Mouse (Mus musculus): ENCODE measurements around the gene H2-D1. TPM values are rescaled to one million over a fixed set of nuclear protein-coding genes. Genes with fewer than 3 reads are reported as not detected.

Gene H2-D1
- polyA plus RNA-seq, 1 experiment, result 174 TPM

Other genes starting within 250 kb of the H2-D1 start
- 25.5 and 30.1 TPM in 2 replicates for gene Vwa7, start 246.2 kb upstream of the H2-D1 start, polyA plus RNA-seq (2012; rRNA removed)
- gene Sapcd1, start 234.7 kb upstream of the H2-D1 start, polyA plus RNA-seq (2012; rRNA removed), result 2.0 and 2.3 TPM in 2 replicates
- gene Msh5, start 216.0 kb upstream of the H2-D1 start, polyA plus RNA-seq (2012; rRNA removed), result 4.3 and 5.5 TPM in 2 replicates
- gene Clic1, start 212.8 kb upstream of the H2-D1 start, polyA plus RNA-seq (2012; rRNA removed), result 41.2 and 42.9 TPM in 2 replicates
- 59.5 and 63.3 TPM in 2 replicates for gene Ddah2, start 203.7 kb upstream of the H2-D1 start, polyA plus RNA-seq (2012; rRNA removed)
- 0.11 and 0.15 TPM in 2 replicates for gene Ly6g6c, start 197.3 kb upstream of the H2-D1 start, polyA plus RNA-seq (2012; rRNA removed)
- 0.25 and 0.43 TPM in 2 replicates for gene Mpig6b, start 196.5 kb upstream of the H2-D1 start, polyA plus RNA-seq (2012; rRNA removed)
- 5.3 and 6.3 TPM in 2 replicates for gene Ly6g6e, start 185.8 kb upstream of the H2-D1 start, polyA plus RNA-seq (2012; rRNA removed)
- gene Ly6g6d, start 184.7 kb upstream of the H2-D1 start, polyA plus RNA-seq (2012; rRNA removed), result 8.5 and 10.4 TPM in 2 replicates
- 0.86 and 1.1 TPM in 2 replicates for gene Ly6g6f, start 177.1 kb upstream of the H2-D1 start, polyA plus RNA-seq (2012; rRNA removed)
- 337 and 394 TPM in 2 replicates for gene Abhd16a, start 173.5 kb upstream of the H2-D1 start, polyA plus RNA-seq (2012; rRNA removed)
- gene Ly6g5c, start 154.5 kb upstream of the H2-D1 start, polyA plus RNA-seq (2012; rRNA removed), result 0.28 TPM in 1 of 2 replicates, not detected in the other
- 2.2 and 3.4 TPM in 2 replicates for gene Ly6g5b, start 147.3 kb upstream of the H2-D1 start, polyA plus RNA-seq (2012; rRNA removed)
- gene Gpank1, start 141.3 kb upstream of the H2-D1 start, polyA plus RNA-seq (2012; rRNA removed), result 32.7 TPM in 2 replicates
- gene Csnk2b, start 140.7 kb upstream of the H2-D1 start, polyA plus RNA-seq (2012; rRNA removed), result 231 TPM in 2 replicates
- gene D17H6S53E, start 136.4 kb upstream of the H2-D1 start, polyA plus RNA-seq (2012; rRNA removed), result 12.3 and 14.6 TPM in 2 replicates
- 0.21 and 0.28 TPM in 2 replicates for gene Apom, start 130.7 kb upstream of the H2-D1 start, polyA plus RNA-seq (2012; rRNA removed)
- gene Bag6, start 127.6 kb upstream of the H2-D1 start, polyA plus RNA-seq (2012; rRNA removed), result 211 and 226 TPM in 2 replicates
- 277 and 289 TPM in 2 replicates for gene Prrc2a, start 97.8 kb upstream of the H2-D1 start, polyA plus RNA-seq (2012; rRNA removed)
- gene Aif1, start 86.7 kb upstream of the H2-D1 start, polyA plus RNA-seq (2012; rRNA removed), result 2.1 and 4.1 TPM in 2 replicates
- 2.8 and 3.2 TPM in 2 replicates for gene Lst1, start 74.3 kb upstream of the H2-D1 start, polyA plus RNA-seq (2012; rRNA removed)
- 0.34 and 0.38 TPM in 2 replicates for gene Ltb, start 68.3 kb upstream of the H2-D1 start, polyA plus RNA-seq (2012; rRNA removed)
- not detected in 2 replicates for gene Tnf, start 60.7 kb upstream of the H2-D1 start, polyA plus RNA-seq (2012; rRNA removed)
- 0.11 and 0.13 TPM in 2 replicates for gene Lta, start 57.4 kb upstream of the H2-D1 start, polyA plus RNA-seq (2012; rRNA removed)
- gene Gm16181, start 41.9 kb upstream of the H2-D1 start, polyA plus RNA-seq (2012; rRNA removed), result not detected in 2 replicates
- gene Atp6v1g2, start 29.1 kb upstream of the H2-D1 start, polyA plus RNA-seq (2012; rRNA removed), result 628 TPM in 2 replicates
- gene Nfkbil1, start 26.9 kb upstream of the H2-D1 start, polyA plus RNA-seq (2012; rRNA removed), result 12.7 and 13.2 TPM in 2 replicates
- 438 and 458 TPM in 2 replicates for gene Ddx39b, start 21.0 kb upstream of the H2-D1 start, polyA plus RNA-seq (2012; rRNA removed)
- 0.26 and 0.92 TPM in 2 replicates for gene H2-Q1, start 57.7 kb downstream of the H2-D1 start, polyA plus RNA-seq (2012; rRNA removed)
- gene H2-Q2, start 79.5 kb downstream of the H2-D1 start, polyA plus RNA-seq (2012; rRNA removed), result 1.4 and 1.5 TPM in 2 replicates
- gene H2-Q4, start 116.9 kb downstream of the H2-D1 start, polyA plus RNA-seq (2012; rRNA removed), result 5.1 and 7.0 TPM in 2 replicates
- 0.90 and 1.4 TPM in 2 replicates for gene H2-Q6, start 162.1 kb downstream of the H2-D1 start, polyA plus RNA-seq (2012; rRNA removed)
- 1.9 and 2.6 TPM in 2 replicates for gene H2-Q7, start 176.4 kb downstream of the H2-D1 start, polyA plus RNA-seq (2012; rRNA removed)
- gene H2-Q10, start 207.4 kb downstream of the H2-D1 start, polyA plus RNA-seq (2012; rRNA removed), result 0.06 and 0.11 TPM in 2 replicates
- gene Pou5f1, start 243.3 kb downstream of the H2-D1 start, polyA plus RNA-seq (2012; rRNA removed), result not detected in 2 replicates

Data from cerebellum, adult 2 months (tissue).